Mouse (Mus musculus): Measurements from ENCODE around the gene Faim2. TPM values are rescaled to one million over a fixed set of nuclear protein-coding genes. Genes with fewer than 3 reads are reported as not detected.

The Faim2 gene
- polyA plus RNA-seq (2017; shearing (Covaris generic)) = under 1 TPM; 0.17 to 0.23 TPM

GRCm38 (mm10) chr15:99527629-99528353 is at the start of gene Faim2:
Gene Faim2 (minus strand): TSS chr15:99528165.

GRCm38 (mm10) chr15:99474576-99474926 is 53.4 kb downstream of the Faim2 start, which contains the start of gene Bcdin3d:
Gene Bcdin3d (minus strand): TSS chr15:99474730.

GRCm38 (mm10) chr15:99457606-99458401 is 70.2 kb downstream of the Faim2 start, which contains the start of gene Nckap5l:
Gene Nckap5l (minus strand): TSS chr15:99457748.

Other genes starting within 250 kb of the Faim2 start
- gene Prpf40b, start 233.1 kb downstream of the Faim2 start, polyA plus RNA-seq (2017; shearing (Covaris generic)) = 10 to 100 TPM; 18.7 to 19.1 TPM
- under 1 TPM; 0.18 to 0.55 TPM for gene Fam186b, start 232.3 kb downstream of the Faim2 start, polyA plus RNA-seq (2017; shearing (Covaris generic))
- 10 to 100 TPM; 50.8 to 74.1 TPM for gene Fmnl3, start 157.7 kb downstream of the Faim2 start, polyA plus RNA-seq (2017; shearing (Covaris generic))
- 100 to 1,000 TPM; 158 to 161 TPM for gene Tmbim6, start 135.3 kb downstream of the Faim2 start, polyA plus RNA-seq (2017; shearing (Covaris generic))
- gene Nckap5l, start 70.4 kb downstream of the Faim2 start, polyA plus RNA-seq (2017; shearing (Covaris generic)) = 10 to 100 TPM in 1 of 2 experiments, 1 to 10 TPM in 1; 8.5 to 10.4 TPM
- 10 to 100 TPM; 22.9 to 25.2 TPM for gene Bcdin3d, start 53.4 kb downstream of the Faim2 start, polyA plus RNA-seq (2017; shearing (Covaris generic))
- under 1 TPM; 0.18 to 0.86 TPM for gene Aqp2, start 50.9 kb upstream of the Faim2 start, polyA plus RNA-seq (2017; shearing (Covaris generic))
- 10 to 100 TPM in 1 of 2 experiments, under 1 TPM in 1; 0.16 to 11.5 TPM for gene Aqp5, start 62.6 kb upstream of the Faim2 start, polyA plus RNA-seq (2017; shearing (Covaris generic))
- gene Aqp6, start 73.2 kb upstream of the Faim2 start, polyA plus RNA-seq (2017; shearing (Covaris generic)) = under 1 TPM in 1 of 2 experiments, not detected in 1; 0.13 TPM
- gene Racgap1, start 123.5 kb upstream of the Faim2 start, polyA plus RNA-seq (2017; shearing (Covaris generic)) = 10 to 100 TPM; 28.0 to 36.0 TPM
- 1 to 10 TPM; 1.1 to 3.2 TPM for gene Asic1, start 142.2 kb upstream of the Faim2 start, polyA plus RNA-seq (2017; shearing (Covaris generic))
- 10 to 100 TPM; 24.6 to 34.1 TPM for gene Smarcd1, start 174.0 kb upstream of the Faim2 start, polyA plus RNA-seq (2017; shearing (Covaris generic))
- not detected for gene Gm17349, start 177.3 kb upstream of the Faim2 start, polyA plus RNA-seq (2017; shearing (Covaris generic))
- under 1 TPM in 1 of 2 experiments, not detected in 1; 0.94 TPM for gene Gpd1, start 189.3 kb upstream of the Faim2 start, polyA plus RNA-seq (2017; shearing (Covaris generic))
- 100 to 1,000 TPM; 140 to 162 TPM for gene Cox14, start 197.5 kb upstream of the Faim2 start, polyA plus RNA-seq (2017; shearing (Covaris generic))
- gene Cers5, start 244.7 kb upstream of the Faim2 start, polyA plus RNA-seq (2017; shearing (Covaris generic)) = 10 to 100 TPM; 76.5 to 81.1 TPM

All from inflammation-experienced regulatory T-cells (primary cell).